Mouse (Mus musculus): ENCODE measurements around the gene Col11a1. TPM values are rescaled to one million over a fixed set of nuclear protein-coding genes. Genes with fewer than 3 reads are reported as not detected.

Col11a1 gene
- polyA plus RNA-seq, 1 experiment from 2014 or later = 11.6 TPM

DNA sequence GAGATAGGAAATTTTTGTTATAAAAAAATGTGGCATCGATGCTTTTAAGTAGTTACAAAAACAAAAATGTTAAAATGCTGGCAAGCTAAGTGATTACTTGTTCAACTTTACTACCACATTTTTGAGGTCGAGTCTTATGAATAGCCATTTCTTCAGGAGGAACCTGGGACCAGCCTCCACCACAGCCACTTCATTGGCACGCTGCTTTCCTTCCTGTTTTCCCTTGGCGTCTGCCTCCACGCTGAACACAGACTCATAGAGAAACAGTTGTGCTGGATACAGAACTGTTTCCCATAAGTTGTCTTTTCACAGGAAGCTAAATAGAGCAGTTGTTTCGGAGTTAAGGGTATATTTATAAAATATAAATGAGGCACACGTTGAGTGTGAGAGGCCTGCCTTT, 69.0 kb downstream of the Col11a1 start:
- 76% methylated on average over 7 of the region's 7 CpGs for WGBS
- Histone ChIP-seq H3K27me3 (ENCODE audit: control insufficient read depth, insufficient read depth, low read depth, low read length) (no peaks in the 10 kb centered on the region), H3K36me3 (ENCODE audit: control insufficient read depth, insufficient read depth, low read length) (no peaks in the 10 kb centered on the region), H3K27ac (ENCODE audit: low read length) (no peak overlapping the region), H3K4me2 (ENCODE audit: low read length) (no peak overlapping the region), H3K9ac (ENCODE audit: low read depth, low read length) (no peak overlapping the region), H3K9me3 (replicated peaks; ENCODE audit: control insufficient read depth, low read length, poor library complexity, severe bottlenecking) (no peaks in the 10 kb centered on the region), H3K4me1 (ENCODE audit: control insufficient read depth, insufficient read depth, low read length) (no peaks in the 10 kb centered on the region), H3K4me3 (ENCODE audit: low read depth, low read length) (no peak overlapping the region)
- ATAC-seq = no peak

DNA sequence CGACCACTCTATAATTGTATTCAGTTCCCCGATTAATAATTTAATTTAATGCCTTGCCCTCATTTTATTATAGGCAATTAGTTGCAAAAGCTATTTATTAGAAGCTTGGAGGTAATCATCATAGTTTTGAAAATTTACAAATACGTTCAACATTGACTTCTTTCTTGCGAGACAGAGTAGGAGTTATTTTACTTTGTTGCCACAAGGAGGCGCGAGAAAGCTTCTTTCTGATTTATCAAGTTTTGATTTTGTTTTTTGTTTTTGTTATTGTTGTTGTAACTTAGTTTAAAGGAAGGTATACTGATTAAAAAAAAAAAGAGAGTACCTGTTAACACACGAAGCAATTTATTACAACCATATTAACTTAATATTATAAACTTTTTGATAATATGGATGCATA, 76.8 kb downstream of the Col11a1 start:
- Histone ChIP-seq H3K27me3 (ENCODE audit: control insufficient read depth, insufficient read depth, low read depth, low read length) (no peaks in the 10 kb centered on the region), H3K9me3 (replicated peaks; ENCODE audit: control insufficient read depth, low read length, poor library complexity, severe bottlenecking) (no peaks in the 10 kb centered on the region), H3K4me3 (ENCODE audit: low read depth, low read length) (no peak overlapping the region), H3K4me1 (ENCODE audit: control insufficient read depth, insufficient read depth, low read length) (no peaks in the 10 kb centered on the region), H3K9ac (ENCODE audit: low read depth, low read length) (no peak overlapping the region), H3K27ac (ENCODE audit: low read length) (no peak overlapping the region), H3K36me3 (ENCODE audit: control insufficient read depth, insufficient read depth, low read length) (no peaks in the 10 kb centered on the region), H3K4me2 (ENCODE audit: low read length) (no peak overlapping the region)
- 29% methylated on average over 7 of the region's 7 CpGs for WGBS
- no peak for ATAC-seq

GRCm38 (mm10) chr3:114147140-114147539, 116.8 kb downstream of the Col11a1 start:
- no peak overlapping the region for H3K27ac ChIP-seq (ENCODE audit: low read length)
- H3K27me3 ChIP-seq (ENCODE audit: control insufficient read depth, insufficient read depth, low read depth, low read length) = no peaks in the 10 kb centered on the region
- no peak overlapping the region for H3K9ac ChIP-seq (ENCODE audit: low read depth, low read length)
- ATAC-seq = peak; percentile 11; the same call in 1 of the 2 replicates
- no peaks in the 10 kb centered on the region for H3K9me3 ChIP-seq (replicated peaks; ENCODE audit: control insufficient read depth, low read length, poor library complexity, severe bottlenecking)
- H3K4me3 ChIP-seq (ENCODE audit: low read depth, low read length) = no peak overlapping the region
- H3K4me2 ChIP-seq (ENCODE audit: low read length) = no peak overlapping the region
- no peaks in the 10 kb centered on the region for H3K4me1 ChIP-seq (ENCODE audit: control insufficient read depth, insufficient read depth, low read length)
- WGBS = 23% methylated on average over 3 of the region's 3 CpGs
- H3K36me3 ChIP-seq (ENCODE audit: control insufficient read depth, insufficient read depth, low read length) = no peaks in the 10 kb centered on the region

DNA sequence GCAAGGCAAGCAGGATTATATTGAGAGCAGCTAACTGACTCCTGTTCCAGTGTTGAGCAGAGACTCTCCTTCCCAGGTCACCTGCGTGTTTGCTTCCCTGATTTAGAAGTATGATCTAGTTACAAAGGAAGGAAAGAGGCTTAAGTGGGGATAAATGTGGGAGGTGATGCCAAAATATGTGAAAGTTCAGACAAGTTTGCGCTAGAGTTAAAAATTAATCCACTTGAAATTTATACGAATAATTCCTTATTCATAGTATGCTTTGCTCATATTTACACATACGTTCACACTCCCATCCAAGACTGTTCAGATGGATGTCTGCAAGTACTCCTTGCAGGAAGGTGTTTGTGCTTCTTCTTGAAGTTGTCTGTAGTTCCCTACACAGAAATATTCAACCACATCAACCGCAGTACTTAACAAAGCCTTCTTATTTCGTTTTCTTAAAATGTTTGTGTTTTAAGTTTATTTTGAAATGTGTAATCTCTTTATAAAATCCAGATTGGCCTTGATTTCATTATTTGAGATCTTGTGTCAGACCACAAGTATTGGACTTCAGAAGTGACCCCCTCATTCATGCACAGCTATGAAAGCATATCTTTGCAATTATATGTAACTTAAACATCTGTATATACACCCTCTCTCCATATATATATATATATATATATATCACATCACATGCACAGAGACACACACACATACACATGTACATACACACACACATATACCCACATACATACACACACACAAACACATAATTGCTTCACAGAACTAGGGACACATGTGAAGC, 167.8 kb downstream of the Col11a1 start:
- Histone ChIP-seq H3K27me3 (ENCODE audit: control insufficient read depth, insufficient read depth, low read depth, low read length) (no peaks in the 10 kb centered on the region), H3K27ac (ENCODE audit: low read length) (no peak overlapping the region), H3K4me2 (ENCODE audit: low read length) (no peak overlapping the region), H3K9me3 (replicated peaks; ENCODE audit: control insufficient read depth, low read length, poor library complexity, severe bottlenecking) (no peaks in the 10 kb centered on the region), H3K36me3 (ENCODE audit: control insufficient read depth, insufficient read depth, low read length) (no peaks in the 10 kb centered on the region), H3K4me3 (ENCODE audit: low read depth, low read length) (no peak overlapping the region), H3K9ac (ENCODE audit: low read depth, low read length) (no peak overlapping the region), H3K4me1 (ENCODE audit: control insufficient read depth, insufficient read depth, low read length) (no peaks in the 10 kb centered on the region)
- ATAC-seq = no peak
- 93% methylated on average over 6 of the region's 6 CpGs for WGBS

DNA sequence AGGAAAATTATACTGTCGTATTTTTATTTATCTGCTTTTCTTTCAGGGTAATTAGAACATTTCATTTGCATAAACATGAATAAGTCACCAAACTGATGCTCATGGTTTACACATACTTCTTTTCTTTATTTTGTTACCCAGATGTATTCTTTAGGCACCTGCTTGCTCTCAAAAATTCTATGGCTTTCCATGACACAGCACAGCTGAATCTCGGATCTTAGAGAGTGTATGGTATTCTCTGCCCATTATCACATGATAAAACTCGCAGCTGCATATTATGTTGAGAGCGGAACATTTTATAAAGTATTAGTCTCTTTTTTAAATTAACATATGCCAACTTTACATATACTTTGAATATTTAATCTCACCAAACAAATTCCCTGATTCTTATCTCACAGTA, 181.9 kb downstream of the Col11a1 start:
- Histone ChIP-seq H3K9ac (ENCODE audit: low read depth, low read length) (no peak overlapping the region), H3K27ac (ENCODE audit: low read length) (no peak overlapping the region), H3K27me3 (ENCODE audit: control insufficient read depth, insufficient read depth, low read depth, low read length) (no peaks in the 10 kb centered on the region), H3K4me3 (ENCODE audit: low read depth, low read length) (no peak overlapping the region), H3K4me2 (ENCODE audit: low read length) (no peak overlapping the region), H3K36me3 (ENCODE audit: control insufficient read depth, insufficient read depth, low read length) (no peaks in the 10 kb centered on the region), H3K9me3 (replicated peaks; ENCODE audit: control insufficient read depth, low read length, poor library complexity, severe bottlenecking) (no peaks in the 10 kb centered on the region), H3K4me1 (ENCODE audit: control insufficient read depth, insufficient read depth, low read length) (no peaks in the 10 kb centered on the region)
- ATAC-seq = no peak
- 78% methylated on average over 4 of the region's 4 CpGs for WGBS

GRCm38 (mm10) chr3:114216105-114216504, 185.8 kb downstream of the Col11a1 start:
- H3K9me3 ChIP-seq (replicated peaks; ENCODE audit: control insufficient read depth, low read length, poor library complexity, severe bottlenecking) = no peaks in the 10 kb centered on the region
- no peak overlapping the region for H3K4me2 ChIP-seq (ENCODE audit: low read length)
- no peak overlapping the region for H3K27ac ChIP-seq (ENCODE audit: low read length)
- H3K36me3 ChIP-seq (ENCODE audit: control insufficient read depth, insufficient read depth, low read length) = no peaks in the 10 kb centered on the region
- H3K4me1 ChIP-seq (ENCODE audit: control insufficient read depth, insufficient read depth, low read length) = no peaks in the 10 kb centered on the region
- no peak overlapping the region for H3K4me3 ChIP-seq (ENCODE audit: low read depth, low read length)
- no peak for ATAC-seq
- no peaks in the 10 kb centered on the region for H3K27me3 ChIP-seq (ENCODE audit: control insufficient read depth, insufficient read depth, low read depth, low read length)
- H3K9ac ChIP-seq (ENCODE audit: low read depth, low read length) = no peak overlapping the region
- whole genome bisulfite sequencing = 85% methylated on average over 5 of the region's 5 CpGs

- H3K4me2 ChIP-seq (ENCODE audit: low read length) = no peak overlapping the region
- H3K9ac ChIP-seq (ENCODE audit: low read depth, low read length) = no peak overlapping the region
- no peaks in the 10 kb centered on the region for H3K27me3 ChIP-seq (ENCODE audit: control insufficient read depth, insufficient read depth, low read depth, low read length)
- H3K4me1 ChIP-seq (ENCODE audit: control insufficient read depth, insufficient read depth, low read length) = no peaks in the 10 kb centered on the region
- H3K9me3 ChIP-seq (replicated peaks; ENCODE audit: control insufficient read depth, low read length, poor library complexity, severe bottlenecking) = no peaks in the 10 kb centered on the region
- 87% methylated on average over 1 of the region's 1 CpGs for WGBS
- no peaks in the 10 kb centered on the region for H3K36me3 ChIP-seq (ENCODE audit: control insufficient read depth, insufficient read depth, low read length)
- ATAC-seq = no peak
- H3K27ac ChIP-seq (ENCODE audit: low read length) = no peak overlapping the region
- H3K4me3 ChIP-seq (ENCODE audit: low read depth, low read length) = no peak overlapping the region
These were observed 199.2 kb downstream of the Col11a1 start for GRCm38 (mm10) chr3:114229501-114229900.

All from midbrain, embryonic 16.5 days (tissue).